Mouse (Mus musculus) urinary bladder, postnatal 14 days (tissue): ENCODE results near the gene Pon1.
A peak's percentile ranks its signal among the peaks of the same experiment; 100 is the strongest.

Experiments
- DNase-seq: peaks from one replicate; pipeline ENCODE4 v3.0.0; 2021; ENCODE audit warnings: low spot score

The Pon1 gene

GRCm38 (mm10) chr6:5177967-5178891 lies 15.5 kb downstream of the Pon1 start:
- no peak for DNase-seq

DNA sequence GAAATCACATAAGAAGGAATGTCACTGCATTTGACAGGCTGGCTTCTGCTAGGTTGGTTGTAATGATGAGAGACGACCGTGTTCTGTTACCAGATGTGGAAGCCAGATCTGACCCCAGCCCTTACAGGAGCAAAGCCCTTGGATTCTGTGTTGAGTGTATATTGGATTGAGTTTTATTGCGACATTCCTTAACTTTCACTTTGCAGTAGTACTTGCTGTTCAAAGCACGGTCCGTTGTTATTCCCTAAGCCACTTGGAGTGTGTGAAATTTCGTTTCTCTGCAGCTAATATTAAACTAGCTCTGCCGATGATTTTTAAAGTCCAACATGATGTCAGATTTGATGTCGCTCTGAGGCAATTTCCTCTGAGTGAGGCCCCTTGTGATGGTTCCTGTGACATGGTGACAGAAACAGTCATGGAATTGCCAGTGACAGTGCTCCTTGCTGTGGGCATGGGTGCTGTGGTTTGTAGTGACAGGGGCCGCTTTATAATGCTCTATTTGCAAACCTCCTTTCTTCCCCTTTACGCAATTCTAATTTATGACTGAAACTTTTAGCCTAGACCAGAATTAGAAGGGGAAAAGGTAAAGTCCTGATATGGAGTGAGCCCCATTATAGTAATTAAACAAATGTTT lies 19.4 kb downstream of the Pon1 start:
- DNase-seq = no peak

DNA sequence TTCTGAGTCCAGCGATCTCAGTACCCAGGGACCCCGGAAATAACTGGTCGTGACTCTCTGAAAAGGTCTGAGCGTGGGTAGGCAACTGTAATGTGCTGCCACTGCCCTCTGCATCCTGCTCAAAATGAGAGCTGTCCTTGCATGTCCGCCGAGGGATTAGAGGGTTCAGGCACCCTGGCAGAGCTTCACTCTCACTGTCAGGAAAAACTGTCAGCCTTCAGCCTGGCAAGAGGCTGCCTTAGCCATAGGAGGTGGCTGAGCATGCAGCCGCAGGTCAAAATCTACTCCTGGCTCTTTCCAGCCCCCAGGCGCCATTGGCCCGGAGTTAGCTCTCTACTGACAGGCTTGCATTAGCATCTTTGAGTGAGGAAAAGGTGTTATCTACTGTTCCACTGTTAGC lies 21.2 kb downstream of the Pon1 start:
- no peak for DNase-seq

GRCm38 (mm10) chr6:5171418-5171817 lies 22.3 kb downstream of the Pon1 start:
- no peak for DNase-seq

- DNase-seq = no peak
These were observed 25.6 kb downstream of the Pon1 start for GRCm38 (mm10) chr6:5168158-5168557.

DNA sequence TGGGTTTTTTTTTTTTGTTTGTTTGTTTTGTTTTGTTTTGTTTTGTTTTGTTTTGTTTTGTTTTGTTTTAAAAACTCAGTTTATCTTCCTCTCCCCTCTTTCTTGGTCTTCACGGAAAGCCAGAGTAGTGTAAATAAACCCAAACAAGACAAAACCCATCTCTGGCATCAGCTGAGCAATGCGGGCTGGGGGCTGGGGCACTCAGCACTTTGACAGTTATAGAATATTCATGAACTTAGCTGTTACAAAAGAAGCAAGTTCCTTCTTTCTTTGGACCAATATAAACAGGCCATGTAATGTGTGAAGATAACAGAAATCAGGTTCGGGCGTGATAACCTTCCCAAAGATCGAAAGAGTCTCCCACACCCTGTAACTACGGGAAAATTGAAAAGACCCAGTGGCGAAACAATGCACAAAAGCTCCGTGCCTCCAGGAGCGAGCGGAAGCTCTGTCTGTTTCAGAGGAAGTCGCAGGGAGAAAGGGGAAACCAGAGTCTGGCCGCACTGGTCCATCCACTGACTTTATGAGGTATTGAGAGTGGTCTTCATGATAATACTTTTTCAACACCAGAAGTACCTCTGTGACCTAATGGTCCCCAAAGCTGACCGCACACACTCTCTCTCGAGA lies 26.6 kb downstream of the Pon1 start:
- DNase-seq = no peak

GRCm38 (mm10) chr6:5164855-5165254 lies 28.9 kb downstream of the Pon1 start:
- no peak for DNase-seq

DNA sequence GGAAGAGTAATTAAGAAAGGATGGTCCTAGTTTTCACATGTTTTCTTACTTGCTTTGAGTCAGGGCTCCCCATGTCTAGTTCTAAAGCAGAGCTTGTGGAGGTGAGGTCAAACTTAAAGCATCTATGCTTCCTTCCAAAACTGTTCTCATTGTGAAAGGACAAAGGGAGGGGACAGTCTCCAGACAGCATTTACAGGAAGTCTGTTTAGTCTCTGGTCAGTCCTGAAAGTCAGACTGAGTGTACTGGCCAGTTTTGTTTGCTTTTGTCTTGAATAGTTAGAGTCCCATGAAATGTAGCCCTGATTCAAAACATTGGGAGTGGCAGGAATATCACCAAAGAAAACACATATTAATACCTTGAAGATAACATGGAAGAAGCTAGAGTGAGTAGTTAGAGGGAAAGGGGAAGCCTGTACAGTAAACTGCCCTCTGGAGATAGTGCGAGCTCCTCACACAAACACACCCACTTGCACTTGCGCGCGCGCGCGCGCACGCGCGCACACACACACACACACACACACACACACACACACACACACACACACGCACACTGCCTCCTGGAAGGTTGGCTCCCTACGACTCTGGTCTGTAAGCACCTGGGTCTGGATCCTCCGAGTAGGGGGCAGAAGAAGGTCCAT lies 30.1 kb downstream of the Pon1 start:
- no peak for DNase-seq

GRCm38 (mm10) chr6:5162052-5162451 lies 31.7 kb downstream of the Pon1 start:
- DNase-seq = no peak

GRCm38 (mm10) chr6:5159385-5159791 lies 34.4 kb downstream of the Pon1 start:
- no peak for DNase-seq

GRCm38 (mm10) chr6:5156541-5157425 lies 37.0 kb downstream of the Pon1 start:
- no peak for DNase-seq

GRCm38 (mm10) chr6:5155313-5155927 lies 38.3 kb downstream of the Pon1 start:
- DNase-seq = no peak

DNA sequence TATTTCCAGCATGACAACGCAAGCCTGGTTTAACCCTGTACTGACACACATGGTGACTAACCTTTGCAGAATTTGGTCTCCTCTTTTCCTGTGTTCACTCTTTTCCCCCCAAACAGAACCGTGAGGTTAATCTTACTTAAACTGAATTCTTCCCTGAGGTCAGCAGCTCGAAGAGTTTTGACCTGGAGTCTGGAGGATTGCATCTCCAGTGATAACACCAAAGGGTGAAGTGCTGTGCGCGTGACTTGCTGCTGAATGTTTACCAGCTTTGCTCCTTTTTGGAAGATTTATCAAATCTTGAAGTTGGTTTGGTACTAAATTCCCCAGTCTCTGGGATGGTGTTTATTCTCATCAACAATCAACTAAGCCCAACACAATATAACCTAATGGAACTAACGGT lies 39.0 kb downstream of the Pon1 start:
- DNase-seq = no peak

DNA sequence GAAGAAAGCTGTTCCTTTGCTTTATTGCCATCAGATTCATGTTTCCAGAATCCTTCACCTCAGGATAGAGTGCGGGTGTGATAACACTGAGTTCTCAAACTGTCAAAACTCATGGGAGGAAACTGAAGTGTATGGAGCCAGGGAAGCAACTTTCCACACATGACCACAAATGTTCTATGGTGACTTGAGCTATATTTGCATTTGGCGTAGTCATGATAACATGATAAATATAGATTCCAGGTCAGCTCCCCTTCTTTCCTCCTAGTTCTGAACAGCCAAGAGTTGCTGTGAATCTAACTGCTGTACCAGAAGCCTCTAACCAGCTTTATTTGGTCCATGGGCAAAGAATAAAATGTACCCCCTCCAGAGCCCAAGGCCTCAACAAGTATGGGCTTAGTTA lies 41.6 kb downstream of the Pon1 start:
- DNase-seq = no peak

- peak; percentile 37 for DNase-seq
These were observed 42.6 kb downstream of the Pon1 start for GRCm38 (mm10) chr6:5151171-5151570.

- DNase-seq = no peak
These were observed 43.8 kb downstream of the Pon1 start for GRCm38 (mm10) chr6:5149941-5150340.

GRCm38 (mm10) chr6:5147488-5148142 lies 46.1 kb downstream of the Pon1 start:
- no peak for DNase-seq

- DNase-seq = no peak
These were observed 54.1 kb downstream of the Pon1 start for GRCm38 (mm10) chr6:5139666-5140065.

- DNase-seq = no peak
These were observed 54.7 kb downstream of the Pon1 start for GRCm38 (mm10) chr6:5138875-5139631.

GRCm38 (mm10) chr6:5136046-5136445 lies 57.7 kb downstream of the Pon1 start:
- no peak for DNase-seq
